Mouse (Mus musculus): ENCODE results near the gene Got2.

GRCm38 (mm10) chr8:95837266-95837665 is 51.1 kb downstream of the Got2 start:
- TF ChIP-seq CTCF (IDR thresholded peaks at IDR 0.05; ENCODE audit: extremely low read depth, insufficient read depth, insufficient read length, insufficient replicate concordance), result no peak
- TF ChIP-seq POLR2A (IDR thresholded peaks at IDR 0.05; ENCODE audit: low read depth, low read length), result no peak
